Mouse (Mus musculus) kidney, adult 2 months (tissue): ENCODE measurements at regions not wholly inside any gene's neighbourhood (a gene's known extent, or its start where the extent isn't known, plus 50 kb on each side); places are given as distances from the start of the nearest gene placed in this dataset.

ENCODE experiments used
- CTCF ChIP-seq: fragments of 200-500 bp; conservative IDR thresholded peaks from 2 replicates; pipeline ENCODE4 v1.5.1; 2011; ENCODE audit warnings: low read depth, mild to moderate bottlenecking, control low read depth, low read length, moderate library complexity, mixed read lengths; ENCODE audit not compliant: insufficient read depth, insufficient read length
- POLR2A ChIP-seq: fragments of 200-500 bp; IDR thresholded peaks from one replicate; pipeline ENCODE4 v1.6.1; 2011; ENCODE audit warnings: low read depth, low read length, control low read depth

DNA sequence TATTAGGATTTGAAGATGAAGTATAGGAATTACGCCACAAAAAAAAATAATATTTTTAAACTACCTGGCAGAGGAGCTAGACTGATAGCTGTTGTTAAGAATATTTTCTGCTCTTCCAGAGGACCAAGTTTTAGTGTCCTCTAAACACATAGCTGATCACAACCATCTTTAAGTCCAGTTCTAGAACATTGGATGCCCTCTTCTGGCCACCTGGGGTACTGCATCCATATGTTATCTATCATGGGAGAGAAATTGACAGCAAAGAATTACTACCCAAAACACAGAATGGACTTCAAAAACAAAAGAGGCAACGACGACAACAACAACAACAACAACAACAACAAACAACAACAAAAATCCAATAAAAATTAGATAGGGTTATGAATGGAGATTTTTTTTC, 71.0 kb upstream of the Prl4a1 start:
- TF ChIP-seq POLR2A (no peak), CTCF (0 out of 2 replicates have a peak, but pooled peaks have one; percentile 9)
